Mouse (Mus musculus) splenic B cell, adult 2 months (primary cell): Measurements from ENCODE around the gene 6430550D23Rik.
"Not testable (repeated sequence)": the region's sequence is repeated elsewhere in the genome, so short reads cannot be mapped to it uniquely, and the experiment has no call there.

Source experiments
- DNase-seq: peaks from one replicate; pipeline ENCODE4 v3.0.0-alpha.2; 2011; ENCODE audit warnings: low read depth, low spot score
- H3K27me3 ChIP-seq: 2 replicates; pipeline ENCODE4 v1.6.1; 2012; ENCODE audit warnings: mild to moderate bottlenecking, low read length, moderate library complexity, mixed read lengths; ENCODE audit not compliant: control insufficient read depth, poor library complexity, insufficient read depth, severe bottlenecking
- H3K36me3 ChIP-seq: 2 replicates; pipeline ENCODE4 v1.6.1; 2012; ENCODE audit warnings: mild to moderate bottlenecking, low read length, moderate library complexity, mixed read lengths; ENCODE audit not compliant: control insufficient read depth, poor library complexity, insufficient read depth, severe bottlenecking

Gene 6430550D23Rik

GRCm38 (mm10) chr2:155944685-155945084, 63.1 kb downstream of the 6430550D23Rik start:
- DNase-seq = no peak
- Histone ChIP-seq H3K27me3 (no peaks in the 10 kb centered on the region), H3K36me3 (no peaks in the 10 kb centered on the region)

GRCm38 (mm10) chr2:155943463-155943862, 64.3 kb downstream of the 6430550D23Rik start:
- Histone ChIP-seq H3K27me3 (no peaks in the 10 kb centered on the region), H3K36me3 (no peaks in the 10 kb centered on the region)
- DNase-seq = no peak

GRCm38 (mm10) chr2:155941697-155942442, 65.9 kb downstream of the 6430550D23Rik start:
- Histone ChIP-seq H3K27me3 (no peaks in the 10 kb centered on the region), H3K36me3 (no peaks in the 10 kb centered on the region)
- DNase-seq = no peak

GRCm38 (mm10) chr2:155940681-155941080, 67.1 kb downstream of the 6430550D23Rik start, which contains the start of gene Gm15557:
Gm15557 (plus strand) TSS chr2:155940728.
- no peaks in the 10 kb centered on the region for H3K36me3 ChIP-seq
- no peak for DNase-seq
- H3K27me3 ChIP-seq = no peaks in the 10 kb centered on the region

- no peak for DNase-seq
- Histone ChIP-seq H3K27me3 (no peaks in the 10 kb centered on the region), H3K36me3 (no peaks in the 10 kb centered on the region)
Measured at GRCm38 (mm10) chr2:155939897-155940529, 67.8 kb downstream of the 6430550D23Rik start.

GRCm38 (mm10) chr2:155929531-155930442, 78.0 kb downstream of the 6430550D23Rik start, which contains the start of gene Uqcc1:
Uqcc1 (minus strand) TSS chr2:155930310.
- Histone ChIP-seq H3K36me3 (no peaks in the 10 kb centered on the region), H3K27me3 (no peaks in the 10 kb centered on the region)
- peak; percentile 94 for DNase-seq

GRCm38 (mm10) chr2:155928711-155929345, 78.9 kb downstream of the 6430550D23Rik start:
- DNase-seq = no peak
- H3K27me3 ChIP-seq = no peaks in the 10 kb centered on the region
- no peaks in the 10 kb centered on the region for H3K36me3 ChIP-seq

- not testable (repeated sequence) for DNase-seq, H3K36me3 ChIP-seq, H3K27me3 ChIP-seq
Measured at GRCm38 (mm10) chr2:155925213-155925612, 82.6 kb downstream of the 6430550D23Rik start.
